In the genomic region with DNA sequence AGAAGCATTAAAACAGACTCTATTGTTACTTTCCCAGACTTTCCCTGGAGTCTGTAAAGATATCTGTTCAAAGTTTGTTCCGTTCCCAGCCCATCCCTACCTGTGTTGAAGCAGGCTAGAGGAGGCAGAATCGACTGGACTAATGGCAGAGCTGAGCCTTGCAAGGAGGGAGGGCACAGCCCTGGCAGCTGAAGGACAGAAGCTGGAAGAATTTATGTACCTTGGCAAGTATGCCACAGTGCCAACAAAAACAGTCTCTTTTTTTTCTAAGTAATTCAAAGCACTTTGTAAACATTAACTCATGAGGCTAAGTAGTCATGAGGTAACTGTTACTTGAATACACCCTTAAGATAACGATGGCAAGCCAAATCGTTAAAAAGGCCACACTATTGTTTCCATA, we compare ENCODE assay signal across 10 mouse cellular contexts. TPM values are rescaled to one million over a fixed set of nuclear protein-coding genes. Genes with fewer than 3 reads are reported as not detected.
DNase-seq lines count a peak whose midpoint lies in the region; ATAC-seq and TF ChIP-seq lines count a peak whose summit lies in the region.
"Had no signal": no experiment of that assay in that cellular context is flagged by ENCODE, and none has a peak within 500 bp of the region (broad histone marks: within the 10 kb centered on the region; RNA-seq: fewer than 3 reads in every experiment).

A gene (minus strand): TSS at position 187 of the 400 bp plus-strand sequence.

- 81% methylated on average over 4 of the region's 4 CpGs for WGBS in hindbrain, embryonic 10.5 days

- no peak for TF ChIP-seq CTCF in layer of hippocampus, adult 2 months (conservative IDR thresholded peaks at IDR 0.05)

- H3K27ac ChIP-seq in layer of hippocampus, adult 2 months, result peak within 1 kb of the TSS; percentile 53; the same call in 1 of the 2 replicates
- H3K27ac ChIP-seq in hindbrain, embryonic 10.5 days, result no peak within 1 kb of the TSS

- H3K4me1 ChIP-seq in hindbrain, embryonic 10.5 days (replicated peaks), result no peaks in the 10 kb centered on the region

- H3K27me3 ChIP-seq in hindbrain, embryonic 10.5 days (ENCODE audit: insufficient read depth, poor library complexity, severe bottlenecking), result no peaks in the 10 kb centered on the region

- no peaks in the 10 kb centered on the region for H3K9me3 ChIP-seq in hindbrain, embryonic 10.5 days

- no peaks in the 10 kb centered on the region for H3K36me3 ChIP-seq in hindbrain, embryonic 10.5 days

- no peak for ATAC-seq in hematopoietic stem cell, adult 5-6 weeks (replicated peaks in 1 of 2; ENCODE audit: insufficient read depth in 1 of 2, low FRiP score in 2 of 2, low TSS enrichment in 1 of 2, low read depth in 1 of 2, poor library complexity in 2 of 2, severe bottlenecking in 2 of 2)
- ATAC-seq in neutrophil, adult 5-6 weeks (ENCODE audit: extremely low read depth, insufficient number of reproducible peaks, low FRiP score, poor library complexity, severe bottlenecking), result no peak
- ATAC-seq: forebrain, embryonic 16.5 days had no signal

- no peak for DNase-seq in layer of hippocampus, adult 2 months (ENCODE audit: low spot score in 2 of 2)
- DNase-seq in layer of hippocampus, adult 18-20 months (ENCODE audit: low spot score in 2 of 2), result no peak
- peak; percentile 65 to 85 for DNase-seq in kidney, postnatal 36 days
- no peak for DNase-seq in spleen, adult 18-20 months
- DNase-seq in liver, result no peak
- DNase-seq in hindbrain, embryonic 10.5 days (ENCODE audit: low spot score), result no peak
- DNase-seq: cerebellum, adult 9-11 months had no signal

- no peak within 1 kb of the TSS for H3K4me3 ChIP-seq in layer of hippocampus, adult 2 months
- no peak within 1 kb of the TSS for H3K4me3 ChIP-seq in hindbrain, embryonic 10.5 days

RNA-seq across cellular contexts. Expression of the gene that starts here (rescaled TPM):
- under 1 TPM in 1 of 2 experiments, not detected in 1; 0.42 TPM for total RNA-seq in layer of hippocampus, adult 2 months (2021)
- total RNA-seq in layer of hippocampus, adult 18-20 months (2021), result not detected
- 106 and 114 TPM in 2 replicates for total RNA-seq in hematopoietic stem cell, adult 5-6 weeks (2017)
- total RNA-seq in neutrophil, adult 5-6 weeks (2017), result 565 and 722 TPM in 2 replicates
- polyA plus RNA-seq in hindbrain, embryonic 10.5 days (2016; fragmentation: Nextera tagmentation; extraction: Ambion mirVana), result 0.27 and 0.30 TPM in 2 replicates

Comparison
In these comparisons a context has a peak if more than half of its experiments do, and no peak if none do; other contexts are left out.
1. RNA of the gene that starts here (total RNA-seq): 565 to 722 TPM in neutrophil, adult 5-6 weeks and 106 to 114 TPM in hematopoietic stem cell, adult 5-6 weeks; 0.42 TPM in layer of hippocampus, adult 2 months and not detected in layer of hippocampus, adult 18-20 months; every median in the first group is over 10 times any median in the second.
2. DNase-seq: peak in kidney, postnatal 36 days (2 of 2); none in layer of hippocampus, adult 2 months (0 of 2), layer of hippocampus, adult 18-20 months (0 of 2), spleen, adult 18-20 months (0 of 2), liver (single experiment) and hindbrain, embryonic 10.5 days (single experiment).